24 mouse cellular contexts compared by ENCODE assay signal in the genomic region with DNA sequence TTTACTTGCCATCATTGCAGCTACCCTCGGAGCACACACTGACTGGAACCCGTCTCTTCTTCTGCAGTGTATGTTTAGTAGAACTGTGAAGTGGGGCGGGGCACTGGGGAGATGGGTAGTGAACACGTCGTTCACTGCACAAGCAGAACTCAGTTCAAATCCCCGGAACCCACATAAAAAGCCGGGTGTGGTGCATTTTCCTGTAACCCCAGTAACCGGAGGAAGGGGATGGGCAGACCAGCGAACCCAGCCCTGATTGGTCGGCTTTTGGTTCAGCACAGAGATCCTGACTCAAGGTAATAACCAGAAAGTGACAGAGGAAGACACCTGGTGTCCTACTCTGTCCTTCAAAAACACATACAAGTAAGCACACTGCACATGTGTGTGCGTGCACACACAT. TPM values are rescaled to one million over a fixed set of nuclear protein-coding genes. Genes with fewer than 3 reads are reported as not detected.
DNase-seq lines count a peak whose midpoint lies in the region; ATAC-seq lines count a peak whose summit lies in the region.
"Had no signal": no experiment of that assay in that cellular context is flagged by ENCODE, and none has a peak within 500 bp of the region (broad histone marks: within the 10 kb centered on the region; RNA-seq: fewer than 3 reads in every experiment).

No protein-coding gene starts in this region.

- no peak for ATAC-seq in kidney, embryonic 14.5 days (ENCODE audit: low FRiP score, low TSS enrichment)
- ATAC-seq: activated CD4-positive, CD25-positive, alpha-beta regulatory T cell, adult 4 months; CD4-positive, CD25-positive, alpha-beta regulatory T cell, adult 4 months; Patski had no signal

- WGBS in kidney, embryonic 14.5 days, result 86% methylated on average over 11 of the region's 11 CpGs

- H3K9me3 ChIP-seq in kidney, embryonic 14.5 days (ENCODE audit: control insufficient read depth, low read length), result no peaks in the 10 kb centered on the region
- H3K9me3 ChIP-seq: G1E had no signal

- no peak overlapping the region for H3K4me3 ChIP-seq in kidney, embryonic 14.5 days (ENCODE audit: low read length)

- H3K9ac ChIP-seq in kidney, embryonic 14.5 days (ENCODE audit: low read depth, low read length), result no peak overlapping the region

- H3K4me1 ChIP-seq in kidney, embryonic 14.5 days (ENCODE audit: control insufficient read depth, insufficient read depth, low read length), result no peaks in the 10 kb centered on the region

- no peaks in the 10 kb centered on the region for H3K27me3 ChIP-seq in kidney, embryonic 14.5 days (ENCODE audit: control insufficient read depth, insufficient read depth, low read length)
- H3K27me3 ChIP-seq: Patski had no signal

- peak; percentile 55 for DNase-seq in CD4-positive helper T cell, adult 2 months (ENCODE audit: low read depth, low spot score)
- DNase-seq in T-cell, adult 2 months (ENCODE audit: low spot score), result peak; percentile 12
- peak; percentile 58 for DNase-seq in naive thymus-derived CD4-positive, alpha-beta T cell, adult 2 months (ENCODE audit: low read depth)
- DNase-seq in urinary bladder, postnatal 10 days (ENCODE audit: low spot score), result no peak
- DNase-seq in thymus, postnatal 4 days, result no peak
- DNase-seq: adrenal gland, adult 2 months; adrenal gland, adult 8-10 months; adrenal gland, postnatal 10 days; adrenal gland, postnatal 14 days; adrenal gland, postnatal 25 days; adrenal gland, postnatal 36 days; B cell, adult 2 months; cerebellum, adult 11 months; cerebellum, adult 11-12 months; cerebellum, adult 18-20 months; cerebellum, adult 2 months; cerebellum, adult 8-10 months had no signal

- H3K4me2 ChIP-seq in kidney, embryonic 14.5 days (replicated peaks; ENCODE audit: low read depth, low read length), result no peak overlapping the region

- H3K27ac ChIP-seq in kidney, embryonic 14.5 days (ENCODE audit: low read depth, low read length), result no peak overlapping the region

- H3K36me3 ChIP-seq in kidney, embryonic 14.5 days (ENCODE audit: control insufficient read depth, insufficient read depth, low read length), result no peaks in the 10 kb centered on the region
- H3K36me3 ChIP-seq: G1E had no signal

RNA-seq across cellular contexts. Expression of gene Svs5, which starts 20.8 kb away (rescaled TPM):
- polyA plus RNA-seq in kidney, embryonic 14.5 days (2014; fragmentation: Nextera tagmentation; extraction: Ambion mirVana), result not detected in 2 replicates
- polyA plus RNA-seq: activated CD4-positive, CD25-positive, alpha-beta regulatory T cell, adult 4 months; adrenal gland, adult 2 months; brain, embryonic 14.5 days; C2C12; CD4-positive, CD25-positive, alpha-beta regulatory T cell, adult 4 months; G1E; Patski had no signal

RNA-seq across cellular contexts. Expression of gene Slpi, which starts 35.5 kb away (rescaled TPM):
- 0.44 TPM in 1 of 2 replicates, not detected in the other for polyA plus RNA-seq in kidney, embryonic 14.5 days (2014; fragmentation: Nextera tagmentation; extraction: Ambion mirVana)
- polyA plus RNA-seq: G1E had no signal

RNA-seq across cellular contexts. Expression of gene Svs6, which starts 36.8 kb away (rescaled TPM):
- polyA plus RNA-seq in kidney, embryonic 14.5 days (2014; fragmentation: Nextera tagmentation; extraction: Ambion mirVana), result not detected in 2 replicates
- polyA plus RNA-seq: activated CD4-positive, CD25-positive, alpha-beta regulatory T cell, adult 4 months; adrenal gland, adult 2 months; brain, embryonic 14.5 days; C2C12; CD4-positive, CD25-positive, alpha-beta regulatory T cell, adult 4 months; cerebellum, adult 2 months; G1E; Patski had no signal

RNA-seq across cellular contexts. Expression of gene Rbpjl, which starts 49.6 kb away (rescaled TPM):
- polyA plus RNA-seq in kidney, embryonic 14.5 days (2014; fragmentation: Nextera tagmentation; extraction: Ambion mirVana), result not detected in 2 replicates
- polyA plus RNA-seq: activated CD4-positive, CD25-positive, alpha-beta regulatory T cell, adult 4 months; adrenal gland, adult 2 months; CD4-positive, CD25-positive, alpha-beta regulatory T cell, adult 4 months; G1E had no signal

RNA-seq across cellular contexts. Expression of gene Matn4, which starts 51.6 kb away (rescaled TPM):
- 0.12 and 0.20 TPM in 2 replicates for polyA plus RNA-seq in kidney, embryonic 14.5 days (2014; fragmentation: Nextera tagmentation; extraction: Ambion mirVana)
- polyA plus RNA-seq: CD4-positive, CD25-positive, alpha-beta regulatory T cell, adult 4 months; G1E had no signal

Comparison
In these comparisons a context has a peak if more than half of its experiments do, and no peak if none do; other contexts are left out.
1. DNase-seq: peak in CD4-positive helper T cell, adult 2 months (single experiment), T-cell, adult 2 months (single experiment) and naive thymus-derived CD4-positive, alpha-beta T cell, adult 2 months (single experiment); none in urinary bladder, postnatal 10 days (single experiment) and thymus, postnatal 4 days (single experiment).